Mouse (Mus musculus): ENCODE results near the gene Wdr82. TPM values are rescaled to one million over a fixed set of nuclear protein-coding genes. Genes with fewer than 3 reads are reported as not detected.

Wdr82 gene
- polyA plus RNA-seq, 2 experiments: 6.5 to 24.5 TPM

DNA sequence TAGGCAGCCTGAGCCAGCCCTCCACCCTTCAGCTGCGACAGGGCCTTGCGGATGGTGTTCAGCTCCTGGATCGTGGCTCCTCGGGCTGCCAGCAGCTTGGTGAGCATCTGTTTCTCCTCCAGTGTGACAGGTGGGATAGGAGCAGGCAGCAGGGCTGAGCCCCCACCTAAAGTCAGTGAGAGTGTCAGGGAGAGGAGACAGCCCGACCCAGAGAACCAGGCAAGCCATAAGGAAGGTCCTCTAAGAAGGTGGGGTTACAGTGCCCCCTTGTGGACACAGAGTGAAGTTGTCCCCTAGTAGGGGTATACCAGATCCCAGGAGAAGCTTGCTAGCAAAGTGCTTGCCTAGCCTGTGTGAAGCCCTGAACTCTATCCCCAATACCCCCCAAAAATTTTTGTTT, 14.3 kb upstream of the Wdr82 start:
- Histone ChIP-seq H3K36me3 (replicated peaks; ENCODE audit: control insufficient read depth, insufficient read depth, low read depth) (no peaks in the 10 kb centered on the region), H3K9ac (replicated peaks) (no peak overlapping the region), H3K4me1 (replicated peaks; ENCODE audit: control insufficient read depth in 2 of 2, insufficient read depth in 2 of 2, low read length in 1 of 2) (peaks cover 5 to 14% of the 10 kb centered on the region in 2 experiments), H3K9me3 (ENCODE audit: control insufficient read depth, low read length) (no peaks in the 10 kb centered on the region), H3K27me3 (ENCODE audit: control insufficient read depth, insufficient read depth, low read length) (no peaks in the 10 kb centered on the region), H3K4me3 (ENCODE audit: insufficient read depth in 1 of 2, low read depth in 2 of 2, low read length in 2 of 2) (peak overlapping the region in 1 of 2 experiments; percentile 12; a peak in 1 of 4 replicates), H3K4me2 (ENCODE audit: low read depth) (peak overlapping the region; percentile 22), H3K27ac (no peak overlapping the region)
- DNase-seq (ENCODE audit: low read depth in 3 of 3, low spot score in 3 of 3) (peak; percentile 33 to 54 (median 49)), ATAC-seq (ENCODE audit: insufficient read depth) (no peak)
- 81% methylated on average over 5 of the region's 5 CpGs for WGBS (ENCODE audit: insufficient replicate concordance)
- TF ChIP-seq CTCF (IDR thresholded peaks at IDR 0.05; ENCODE audit: low read depth): peak; percentile 88
- no peak for TF ChIP-seq EP300 (IDR thresholded peaks at IDR 0.05; ENCODE audit: low read depth)

- H3K27ac ChIP-seq: no peak overlapping the region
- TF ChIP-seq EP300 (IDR thresholded peaks at IDR 0.05; ENCODE audit: low read depth): no peak
- peak; percentile 21; the same call in 1 of the 2 replicates for TF ChIP-seq CTCF (IDR thresholded peaks at IDR 0.05; ENCODE audit: low read depth)
- no peak for ATAC-seq (ENCODE audit: insufficient read depth)
These were observed 13.7 kb upstream of the Wdr82 start for GRCm38 (mm10) chr9:106156921-106157622.

DNA sequence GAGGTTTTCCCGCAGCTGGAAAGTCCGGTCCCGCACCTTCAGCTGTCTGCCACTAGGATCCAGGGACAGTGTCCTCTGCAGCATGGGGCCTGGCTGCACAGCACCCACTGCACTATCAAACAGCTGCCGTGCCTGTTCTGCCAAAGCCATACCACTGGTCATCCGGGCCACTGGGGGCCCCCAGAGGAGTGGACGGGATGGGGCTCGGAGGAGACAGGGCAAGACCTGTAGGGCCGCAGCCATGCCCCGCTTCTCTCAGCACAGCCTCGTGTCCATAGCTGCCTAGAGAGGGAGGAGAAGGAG, 13.2 kb upstream of the Wdr82 start:
- Histone ChIP-seq H3K4me2 (ENCODE audit: low read depth) (peak overlapping the region; percentile 21; the same call in 1 of the 2 replicates), H3K9me3 (ENCODE audit: control insufficient read depth, low read length) (no peaks in the 10 kb centered on the region), H3K27me3 (ENCODE audit: control insufficient read depth, insufficient read depth, low read length) (no peaks in the 10 kb centered on the region), H3K36me3 (replicated peaks; ENCODE audit: control insufficient read depth, insufficient read depth, low read depth) (no peaks in the 10 kb centered on the region), H3K9ac (replicated peaks) (no peak overlapping the region), H3K4me1 (replicated peaks; ENCODE audit: control insufficient read depth in 2 of 2, insufficient read depth in 2 of 2, low read length in 1 of 2) (peaks cover 5 to 14% of the 10 kb centered on the region in 2 experiments), H3K4me3 (ENCODE audit: insufficient read depth in 1 of 2, low read depth in 2 of 2, low read length in 2 of 2) (peak overlapping the region; percentile 25 to 32), H3K27ac (no peak overlapping the region)
- DNase-seq (ENCODE audit: low read depth in 3 of 3, low spot score in 3 of 3): no peak
- no peak for TF ChIP-seq EP300 (IDR thresholded peaks at IDR 0.05; ENCODE audit: low read depth)
- TF ChIP-seq CTCF (IDR thresholded peaks at IDR 0.05; ENCODE audit: low read depth): peak; percentile 3; the same call in 1 of the 2 replicates
- WGBS (ENCODE audit: insufficient replicate concordance): 77% methylated on average over 10 of the region's 10 CpGs
- 0 out of 2 replicates have a peak, but pooled peaks have one; percentile 2 for ATAC-seq (ENCODE audit: insufficient read depth)

More at GRCm38 (mm10) chr9:106156921-106157622, 13.7 kb upstream of the Wdr82 start:
- Histone ChIP-seq H3K4me1 (replicated peaks; ENCODE audit: control insufficient read depth in 2 of 2, insufficient read depth in 2 of 2, low read length in 1 of 2) (peaks cover 5 to 14% of the 10 kb centered on the region in 2 experiments), H3K4me2 (ENCODE audit: low read depth) (peak overlapping the region; percentile 21), H3K4me3 (ENCODE audit: insufficient read depth in 1 of 2, low read depth in 2 of 2, low read length in 2 of 2) (peak overlapping the region; percentile 25 to 32), H3K36me3 (replicated peaks; ENCODE audit: control insufficient read depth, insufficient read depth, low read depth) (no peaks in the 10 kb centered on the region), H3K27me3 (ENCODE audit: control insufficient read depth, insufficient read depth, low read length) (no peaks in the 10 kb centered on the region), H3K9ac (replicated peaks) (no peak overlapping the region), H3K9me3 (ENCODE audit: control insufficient read depth, low read length) (no peaks in the 10 kb centered on the region)
- WGBS (ENCODE audit: insufficient replicate concordance): 73% methylated on average over 21 of the region's 21 CpGs
- DNase-seq (ENCODE audit: low read depth in 3 of 3, low spot score in 3 of 3): no peak

DNA sequence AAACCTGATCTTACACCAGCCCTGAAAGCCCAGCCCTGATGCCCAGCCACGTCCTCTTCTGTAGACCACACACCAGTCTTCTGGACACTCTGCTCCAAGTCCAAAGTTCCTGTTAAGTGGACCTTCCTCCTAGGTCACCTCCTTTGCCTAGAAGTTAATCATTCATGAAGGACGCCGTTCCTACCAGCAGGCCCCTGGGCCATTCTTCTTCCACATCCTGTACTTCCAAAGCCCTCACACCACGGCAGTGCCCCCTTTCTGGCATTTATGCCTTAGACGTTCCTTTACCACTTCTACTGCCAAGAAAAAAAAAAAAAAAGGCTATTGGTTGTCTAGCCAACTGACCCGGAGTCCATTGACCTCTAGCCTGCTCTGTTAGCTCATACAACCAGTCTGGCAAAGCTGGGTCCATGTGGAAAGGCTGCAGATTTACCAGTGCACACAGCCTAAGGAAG, 12.7 kb upstream of the Wdr82 start, which contains the start of gene Glyctk:
Glyctk (minus strand) TSS at position 102 of the 455 bp plus-strand sequence.
- 61% methylated on average over 6 of the region's 6 CpGs for WGBS (ENCODE audit: insufficient replicate concordance)
- Histone ChIP-seq H3K9me3 (ENCODE audit: control insufficient read depth, low read length) (no peaks in the 10 kb centered on the region), H3K4me1 (replicated peaks; ENCODE audit: control insufficient read depth in 2 of 2, insufficient read depth in 2 of 2, low read length in 1 of 2) (peaks cover 5 to 14% of the 10 kb centered on the region in 2 experiments), H3K36me3 (replicated peaks; ENCODE audit: control insufficient read depth, insufficient read depth, low read depth) (no peaks in the 10 kb centered on the region), H3K4me3 (ENCODE audit: insufficient read depth in 1 of 2, low read depth in 2 of 2, low read length in 2 of 2) (peak within 1 kb of the TSS; percentile 25 to 32), H3K4me2 (ENCODE audit: low read depth) (peak within 1 kb of the TSS; percentile 21), H3K27ac (peak within 1 kb of the TSS; percentile 30), H3K27me3 (ENCODE audit: control insufficient read depth, insufficient read depth, low read length) (no peaks in the 10 kb centered on the region), H3K9ac (replicated peaks) (no peak within 1 kb of the TSS)
- peak; percentile 32 for ATAC-seq (ENCODE audit: insufficient read depth)
- TF ChIP-seq EP300 (IDR thresholded peaks at IDR 0.05; ENCODE audit: low read depth): no peak
- no peak for TF ChIP-seq CTCF (IDR thresholded peaks at IDR 0.05; ENCODE audit: low read depth)
- peak in 1 of 3 experiments; percentile 24 for DNase-seq (ENCODE audit: low read depth in 3 of 3, low spot score in 3 of 3)

GRCm38 (mm10) chr9:106159237-106159636, 11.5 kb upstream of the Wdr82 start:
- H3K36me3 ChIP-seq (replicated peaks; ENCODE audit: control insufficient read depth, insufficient read depth, low read depth): no peaks in the 10 kb centered on the region
- H3K9ac ChIP-seq (replicated peaks): no peak overlapping the region
- peaks cover 5 to 14% of the 10 kb centered on the region in 2 experiments for H3K4me1 ChIP-seq (replicated peaks; ENCODE audit: control insufficient read depth in 2 of 2, insufficient read depth in 2 of 2, low read length in 1 of 2)
- 80% methylated on average over 9 of the region's 9 CpGs for WGBS (ENCODE audit: insufficient replicate concordance)
- TF ChIP-seq EP300 (IDR thresholded peaks at IDR 0.05; ENCODE audit: low read depth) (no peak), CTCF (IDR thresholded peaks at IDR 0.05; ENCODE audit: low read depth) (no peak)
- no peak for ATAC-seq (ENCODE audit: insufficient read depth)
- H3K27me3 ChIP-seq (ENCODE audit: control insufficient read depth, insufficient read depth, low read length): no peaks in the 10 kb centered on the region
- H3K9me3 ChIP-seq (ENCODE audit: control insufficient read depth, low read length): no peaks in the 10 kb centered on the region
- no peak overlapping the region; a peak in 1 of 4 replicates for H3K4me3 ChIP-seq (ENCODE audit: insufficient read depth in 1 of 2, low read depth in 2 of 2, low read length in 2 of 2)
- H3K27ac ChIP-seq: no peak overlapping the region
- no peak for DNase-seq (ENCODE audit: low read depth in 3 of 3, low spot score in 3 of 3)
- peak overlapping the region; percentile 75 for H3K4me2 ChIP-seq (ENCODE audit: low read depth)
